Mouse (Mus musculus) thymus, adult 2 months (tissue): Measurements from ENCODE around the gene Ptprd. TPM values are rescaled to one million over a fixed set of nuclear protein-coding genes. Genes with fewer than 3 reads are reported as not detected.

Experiments
- DNase-seq: peaks from one replicate; pipeline ENCODE4 v3.0.0; 2021
- H3K27ac ChIP-seq: fragments of 200-500 bp; 2 replicates; pipeline ENCODE4 v1.5.1; 2012; ENCODE audit warnings: low read length, control low read depth; ENCODE audit not compliant: control insufficient read depth, insufficient read depth
- H3K27me3 ChIP-seq: fragments of 200-500 bp; 2 replicates; pipeline ENCODE4 v1.6.1; 2012; ENCODE audit warnings: mild to moderate bottlenecking, low read length, moderate library complexity, mixed read lengths; ENCODE audit not compliant: control insufficient read depth, insufficient read depth
- H3K36me3 ChIP-seq: fragments of 200-500 bp; 2 replicates; pipeline ENCODE4 v1.6.1; 2012; ENCODE audit warnings: mild to moderate bottlenecking, low read length, moderate library complexity; ENCODE audit not compliant: control insufficient read depth, insufficient read depth
- H3K4me1 ChIP-seq: fragments of 200-500 bp; replicated peaks from 2 replicates; pipeline ENCODE4 v1.6.1; 2012; ENCODE audit warnings: low read length; ENCODE audit not compliant: control insufficient read depth, insufficient read depth
- H3K4me3 ChIP-seq: fragments of 200-500 bp; 2 replicates; pipeline ENCODE4 v1.5.1; 2012; ENCODE audit warnings: mild to moderate bottlenecking, low read length, control low read depth, moderate library complexity; ENCODE audit not compliant: control insufficient read depth, insufficient read depth
- CTCF ChIP-seq: fragments of 200-500 bp; IDR thresholded peaks from 2 replicates; pipeline ENCODE4 v1.5.1; 2012; ENCODE audit warnings: mild to moderate bottlenecking, control low read depth, low read length, moderate library complexity, borderline replicate concordance; ENCODE audit not compliant: control insufficient read depth, poor library complexity, insufficient read depth; ENCODE audit errors: extremely low read depth
- POLR2A ChIP-seq: fragments of 200-500 bp; IDR thresholded peaks from 2 replicates; pipeline ENCODE4 v1.6.1; 2012; ENCODE audit warnings: mild to moderate bottlenecking, low read length, control low read depth, moderate library complexity; ENCODE audit not compliant: control insufficient read depth, poor library complexity, insufficient read depth; ENCODE audit errors: extremely low read depth
- WGBS: fragments of 180-500 bp; shearing (Covaris S2); methylation state at CpG from one replicate; pipeline ENCODE4 v1.1.7; 2018; 5-methylcytosine and 5-hydroxymethylcytosine counted together
- polyA plus RNA-seq: library from polyadenylated mRNA; depleted of rRNA; stranded (reverse); fragments of >200 nt; gene quantifications from 2 replicates; pipeline ENCODE4 v1.2.3, GENCODE M21; 2012

Ptprd gene
- polyA plus RNA-seq, 1 experiment, result 1.0 TPM

- Histone ChIP-seq H3K36me3 (no peaks in the 10 kb centered on the region), H3K27ac (no peak overlapping the region), H3K4me3 (no peak overlapping the region), H3K27me3 (no peaks in the 10 kb centered on the region), H3K4me1 (no peaks in the 10 kb centered on the region)
- WGBS, result 72% methylated on average over 4 of the region's 4 CpGs
- DNase-seq, result no peak
- TF ChIP-seq CTCF, result no peak
- no peak for TF ChIP-seq POLR2A
Observed at GRCm38 (mm10) chr4:77555841-77556240, 655.9 kb downstream of the Ptprd start.

DNA sequence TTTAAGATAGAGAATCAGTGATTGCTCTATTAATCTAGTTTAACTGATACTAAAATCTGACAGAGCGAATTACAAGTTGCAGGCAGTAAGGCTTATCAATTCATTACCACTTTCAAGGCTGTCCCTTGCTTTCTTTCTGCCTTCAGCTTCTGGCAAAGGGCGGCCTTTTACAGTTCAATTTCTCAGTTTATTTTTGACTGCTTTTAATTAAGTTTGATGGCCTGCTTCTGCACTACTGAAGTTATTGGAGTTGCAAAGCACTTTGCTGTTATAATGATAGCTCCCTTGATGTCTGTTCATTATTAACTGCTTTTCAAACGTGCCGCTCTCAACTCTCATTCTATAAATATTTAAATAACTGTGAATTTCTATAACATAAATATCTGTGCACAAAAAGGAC is 673.9 kb downstream of the Ptprd start:
- 92% methylated on average over 4 of the region's 4 CpGs for WGBS
- no peak for DNase-seq
- Histone ChIP-seq H3K27ac (no peak overlapping the region), H3K4me1 (no peaks in the 10 kb centered on the region), H3K27me3 (no peaks in the 10 kb centered on the region), H3K36me3 (no peaks in the 10 kb centered on the region), H3K4me3 (no peak overlapping the region)
- TF ChIP-seq CTCF (no peak), POLR2A (no peak)

- Histone ChIP-seq H3K27ac (no peak overlapping the region), H3K4me1 (no peaks in the 10 kb centered on the region), H3K4me3 (no peak overlapping the region), H3K27me3 (no peaks in the 10 kb centered on the region), H3K36me3 (no peaks in the 10 kb centered on the region)
- no peak for DNase-seq
- no peak for TF ChIP-seq POLR2A
- no peak for TF ChIP-seq CTCF
- WGBS, result 88% methylated on average over 5 of the region's 5 CpGs
Observed at GRCm38 (mm10) chr4:77537336-77537735, 674.4 kb downstream of the Ptprd start.

DNA sequence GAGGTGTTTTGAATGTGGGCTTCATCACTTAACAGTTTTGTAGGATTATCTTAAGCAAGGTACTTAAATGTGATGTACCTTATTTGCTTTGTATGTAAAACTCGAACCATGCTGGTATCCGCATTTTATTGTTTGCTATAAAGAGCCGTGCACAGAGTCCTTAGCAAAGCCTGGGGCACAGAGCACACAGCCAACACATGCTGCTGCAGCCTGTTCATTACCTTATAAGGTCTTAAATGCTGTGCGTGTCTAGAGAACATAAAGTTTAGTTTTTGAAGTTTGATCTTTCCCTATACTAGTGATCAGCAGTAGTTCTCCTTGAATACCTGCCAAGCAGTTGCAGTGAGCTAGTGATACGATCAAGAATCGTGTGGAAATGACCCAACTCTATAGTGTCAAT is 676.2 kb downstream of the Ptprd start:
- no peak for DNase-seq
- H3K4me1 ChIP-seq, result no peaks in the 10 kb centered on the region
- WGBS, result 91% methylated on average over 6 of the region's 6 CpGs
- no peaks in the 10 kb centered on the region for H3K36me3 ChIP-seq
- H3K27me3 ChIP-seq, result no peaks in the 10 kb centered on the region
- H3K27ac ChIP-seq, result no peak overlapping the region
- no peak for TF ChIP-seq CTCF
- TF ChIP-seq POLR2A, result no peak
- H3K4me3 ChIP-seq, result no peak overlapping the region

- TF ChIP-seq POLR2A (no peak), CTCF (no peak)
- Histone ChIP-seq H3K4me3 (no peak overlapping the region), H3K36me3 (no peaks in the 10 kb centered on the region), H3K4me1 (no peaks in the 10 kb centered on the region), H3K27me3 (no peaks in the 10 kb centered on the region), H3K27ac (no peak overlapping the region)
- DNase-seq, result no peak
- WGBS, result 87% methylated on average over 4 of the region's 4 CpGs
Observed at GRCm38 (mm10) chr4:77534553-77534952, 677.2 kb downstream of the Ptprd start.

DNA sequence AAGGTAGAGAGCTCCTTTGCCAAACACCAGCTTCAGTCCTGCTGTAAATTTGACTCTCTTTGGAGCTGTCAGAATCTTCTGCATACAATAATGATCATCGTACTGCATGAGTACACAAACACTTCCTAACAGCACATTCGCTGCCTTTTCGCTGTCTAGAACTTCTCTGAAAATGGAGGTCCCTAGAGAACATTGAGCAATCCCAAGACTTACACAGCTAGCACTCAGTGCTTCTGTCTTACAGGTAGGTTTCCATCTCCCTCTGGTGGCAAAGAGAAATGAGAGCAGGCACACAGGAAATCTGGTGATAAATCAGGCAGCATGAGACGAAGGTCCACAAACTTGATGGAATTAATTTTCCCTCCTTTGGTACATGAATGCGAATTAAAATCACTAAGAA is 692.6 kb downstream of the Ptprd start:
- H3K36me3 ChIP-seq, result no peaks in the 10 kb centered on the region
- whole genome bisulfite sequencing, result 44% methylated on average over 5 of the region's 5 CpGs
- no peaks in the 10 kb centered on the region for H3K27me3 ChIP-seq
- no peaks in the 10 kb centered on the region for H3K4me1 ChIP-seq
- H3K4me3 ChIP-seq, result no peak overlapping the region
- H3K27ac ChIP-seq, result no peak overlapping the region
- no peak for DNase-seq
- TF ChIP-seq POLR2A (no peak), CTCF (no peak)
